Mouse (Mus musculus): ENCODE measurements around the gene Hist1h3a. TPM values are rescaled to one million over a fixed set of nuclear protein-coding genes. Genes with fewer than 3 reads are reported as not detected.

Gene Hist1h3a
- total RNA-seq, 4 experiments from 2014 or later: 33.9 to 55.0 (median 40.9) TPM

- DNase-seq (ENCODE audit: low spot score in 2 of 2): no peak
Observed at GRCm38 (mm10) chr13:23759251-23759771, 2.9 kb downstream of the Hist1h3a start.

GRCm38 (mm10) chr13:23757921-23758320 is 4.3 kb downstream of the Hist1h3a start:
- DNase-seq (ENCODE audit: low spot score in 2 of 2): no peak

- DNase-seq (ENCODE audit: low spot score in 2 of 2): no peak
Observed at GRCm38 (mm10) chr13:23757211-23757773, 4.9 kb downstream of the Hist1h3a start.

- DNase-seq (ENCODE audit: low spot score in 2 of 2): peak; percentile 68 to 91
Observed at GRCm38 (mm10) chr13:23756790-23757189, 5.4 kb downstream of the Hist1h3a start, which contains the start of gene Hist1h4b. Hist1h4b (plus strand) TSS chr13:23757013.

GRCm38 (mm10) chr13:23755000-23755399 is 7.2 kb downstream of the Hist1h3a start:
- no peak for DNase-seq (ENCODE audit: low spot score in 2 of 2)

GRCm38 (mm10) chr13:23753314-23754078 is 8.7 kb downstream of the Hist1h3a start:
- no peak for DNase-seq (ENCODE audit: low spot score in 2 of 2)

GRCm38 (mm10) chr13:23752742-23753172 is 9.4 kb downstream of the Hist1h3a start:
- no peak for DNase-seq (ENCODE audit: low spot score in 2 of 2)

- DNase-seq (ENCODE audit: low spot score in 2 of 2): peak; percentile 88 to 92
Observed at GRCm38 (mm10) chr13:23752067-23752741, 10.0 kb downstream of the Hist1h3a start, which contains the start of gene Hist1h3b. Hist1h3b (plus strand) TSS chr13:23752267.

GRCm38 (mm10) chr13:23751478-23751956 is 10.7 kb downstream of the Hist1h3a start:
- no peak for DNase-seq (ENCODE audit: low spot score in 2 of 2)

GRCm38 (mm10) chr13:23750839-23751477 is 11.2 kb downstream of the Hist1h3a start, which contains the start of gene Hist1h2ab:
Hist1h2ab (plus strand) TSS chr13:23751126.
- DNase-seq (ENCODE audit: low spot score in 2 of 2): peak in 1 of 2 experiments; percentile 52

- DNase-seq (ENCODE audit: low spot score in 2 of 2): no peak
Observed at GRCm38 (mm10) chr13:23749563-23750121, 12.5 kb downstream of the Hist1h3a start.

- no peak for DNase-seq (ENCODE audit: low spot score in 2 of 2)
Observed at GRCm38 (mm10) chr13:23747892-23748288, 14.3 kb downstream of the Hist1h3a start.

- no peak for DNase-seq (ENCODE audit: low spot score in 2 of 2)
Observed at GRCm38 (mm10) chr13:23747081-23747891, 14.9 kb downstream of the Hist1h3a start.

- peak; percentile 65 to 80 for DNase-seq (ENCODE audit: low spot score in 2 of 2)
Observed at GRCm38 (mm10) chr13:23746201-23747080, 15.7 kb downstream of the Hist1h3a start, which contains the start of gene Hist1h2bb. Hist1h2bb (plus strand) TSS chr13:23746734.

- peak; percentile 71 to 81 for DNase-seq (ENCODE audit: low spot score in 2 of 2)
Observed at GRCm38 (mm10) chr13:23745381-23746161, 16.6 kb downstream of the Hist1h3a start, which contains the start of gene Hist1h3c. Hist1h3c (minus strand) TSS chr13:23745602.

GRCm38 (mm10) chr13:23744421-23745380 is 17.5 kb downstream of the Hist1h3a start:
- no peak for DNase-seq (ENCODE audit: low spot score in 2 of 2)

GRCm38 (mm10) chr13:23743963-23744362 is 18.2 kb downstream of the Hist1h3a start:
- no peak for DNase-seq (ENCODE audit: low spot score in 2 of 2)
